Mouse (Mus musculus): ENCODE measurements around the gene Kif6. TPM values are rescaled to one million over a fixed set of nuclear protein-coding genes. Genes with fewer than 3 reads are reported as not detected.

The Kif6 gene
- polyA plus RNA-seq, 1 experiment from 2014 or later = 2.7 TPM

GRCm38 (mm10) chr17:49808712-49809343 is 193.9 kb downstream of the Kif6 start:
- no peak for ATAC-seq (ENCODE audit: insufficient number of reproducible peaks, insufficient read depth, low FRiP score, low read depth)
- no peaks in the 10 kb centered on the region for H3K4me1 ChIP-seq (ENCODE audit: control insufficient read depth, insufficient read depth, low read length)
- no peaks in the 10 kb centered on the region for H3K36me3 ChIP-seq (ENCODE audit: control insufficient read depth, insufficient read depth, low read length)
- H3K4me3 ChIP-seq (ENCODE audit: low read depth, low read length) = no peak overlapping the region
- H3K9me3 ChIP-seq (ENCODE audit: control insufficient read depth, low read depth, low read length) = no peaks in the 10 kb centered on the region
- H3K9ac ChIP-seq (replicated peaks; ENCODE audit: low read depth, low read length) = no peak overlapping the region
- H3K27ac ChIP-seq (ENCODE audit: low read length) = no peak overlapping the region
- WGBS = 63% methylated on average over 6 of the region's 6 CpGs
- no peak overlapping the region for H3K4me2 ChIP-seq (replicated peaks; ENCODE audit: low read depth, low read length)
- no peaks in the 10 kb centered on the region for H3K27me3 ChIP-seq (ENCODE audit: control insufficient read depth, insufficient read depth, low read length)

GRCm38 (mm10) chr17:49813893-49814640 is 199.1 kb downstream of the Kif6 start:
- H3K9me3 ChIP-seq (ENCODE audit: control insufficient read depth, low read depth, low read length) = no peaks in the 10 kb centered on the region
- no peak overlapping the region for H3K4me2 ChIP-seq (replicated peaks; ENCODE audit: low read depth, low read length)
- H3K27ac ChIP-seq (ENCODE audit: low read length) = no peak overlapping the region
- H3K9ac ChIP-seq (replicated peaks; ENCODE audit: low read depth, low read length) = no peak overlapping the region
- WGBS = 87% methylated on average over 5 of the region's 5 CpGs
- H3K27me3 ChIP-seq (ENCODE audit: control insufficient read depth, insufficient read depth, low read length) = no peaks in the 10 kb centered on the region
- H3K36me3 ChIP-seq (ENCODE audit: control insufficient read depth, insufficient read depth, low read length) = no peaks in the 10 kb centered on the region
- no peaks in the 10 kb centered on the region for H3K4me1 ChIP-seq (ENCODE audit: control insufficient read depth, insufficient read depth, low read length)
- H3K4me3 ChIP-seq (ENCODE audit: low read depth, low read length) = no peak overlapping the region
- ATAC-seq (ENCODE audit: insufficient number of reproducible peaks, insufficient read depth, low FRiP score, low read depth) = no peak

GRCm38 (mm10) chr17:49816067-49816565 is 201.2 kb downstream of the Kif6 start:
- H3K4me3 ChIP-seq (ENCODE audit: low read depth, low read length) = no peak overlapping the region
- 33% methylated on average over 5 of the region's 5 CpGs for WGBS
- H3K4me1 ChIP-seq (ENCODE audit: control insufficient read depth, insufficient read depth, low read length) = no peaks in the 10 kb centered on the region
- H3K27me3 ChIP-seq (ENCODE audit: control insufficient read depth, insufficient read depth, low read length) = no peaks in the 10 kb centered on the region
- no peak overlapping the region for H3K27ac ChIP-seq (ENCODE audit: low read length)
- ATAC-seq (ENCODE audit: insufficient number of reproducible peaks, insufficient read depth, low FRiP score, low read depth) = peak; percentile 18; the same call in 1 of the 2 replicates
- H3K9ac ChIP-seq (replicated peaks; ENCODE audit: low read depth, low read length) = no peak overlapping the region
- no peak overlapping the region for H3K4me2 ChIP-seq (replicated peaks; ENCODE audit: low read depth, low read length)
- H3K36me3 ChIP-seq (ENCODE audit: control insufficient read depth, insufficient read depth, low read length) = no peaks in the 10 kb centered on the region
- H3K9me3 ChIP-seq (ENCODE audit: control insufficient read depth, low read depth, low read length) = no peaks in the 10 kb centered on the region

GRCm38 (mm10) chr17:49816703-49817102 is 201.8 kb downstream of the Kif6 start:
- Histone ChIP-seq H3K4me1 (ENCODE audit: control insufficient read depth, insufficient read depth, low read length) (no peaks in the 10 kb centered on the region), H3K9ac (replicated peaks; ENCODE audit: low read depth, low read length) (no peak overlapping the region), H3K4me3 (ENCODE audit: low read depth, low read length) (no peak overlapping the region), H3K27ac (ENCODE audit: low read length) (no peak overlapping the region), H3K9me3 (ENCODE audit: control insufficient read depth, low read depth, low read length) (no peaks in the 10 kb centered on the region), H3K36me3 (ENCODE audit: control insufficient read depth, insufficient read depth, low read length) (no peaks in the 10 kb centered on the region), H3K27me3 (ENCODE audit: control insufficient read depth, insufficient read depth, low read length) (no peaks in the 10 kb centered on the region), H3K4me2 (replicated peaks; ENCODE audit: low read depth, low read length) (no peak overlapping the region)
- 61% methylated on average over 5 of the region's 5 CpGs for WGBS
- no peak for ATAC-seq (ENCODE audit: insufficient number of reproducible peaks, insufficient read depth, low FRiP score, low read depth)

- H3K4me1 ChIP-seq (ENCODE audit: control insufficient read depth, insufficient read depth, low read length) = no peaks in the 10 kb centered on the region
- no peaks in the 10 kb centered on the region for H3K36me3 ChIP-seq (ENCODE audit: control insufficient read depth, insufficient read depth, low read length)
- no peak overlapping the region for H3K4me2 ChIP-seq (replicated peaks; ENCODE audit: low read depth, low read length)
- H3K27me3 ChIP-seq (ENCODE audit: control insufficient read depth, insufficient read depth, low read length) = no peaks in the 10 kb centered on the region
- 79% methylated on average over 4 of the region's 4 CpGs for WGBS
- H3K9ac ChIP-seq (replicated peaks; ENCODE audit: low read depth, low read length) = no peak overlapping the region
- no peak overlapping the region for H3K4me3 ChIP-seq (ENCODE audit: low read depth, low read length)
- H3K27ac ChIP-seq (ENCODE audit: low read length) = no peak overlapping the region
- no peak for ATAC-seq (ENCODE audit: insufficient number of reproducible peaks, insufficient read depth, low FRiP score, low read depth)
- no peaks in the 10 kb centered on the region for H3K9me3 ChIP-seq (ENCODE audit: control insufficient read depth, low read depth, low read length)
These were observed 205.3 kb downstream of the Kif6 start for GRCm38 (mm10) chr17:49820203-49820602.

- ATAC-seq (ENCODE audit: insufficient number of reproducible peaks, insufficient read depth, low FRiP score, low read depth) = no peak
- H3K9ac ChIP-seq (replicated peaks; ENCODE audit: low read depth, low read length) = no peak overlapping the region
These were observed 209.4 kb downstream of the Kif6 start for GRCm38 (mm10) chr17:49824142-49824840.

GRCm38 (mm10) chr17:49824841-49825450 is 210.0 kb downstream of the Kif6 start:
- Histone ChIP-seq H3K4me3 (ENCODE audit: low read depth, low read length) (no peak overlapping the region), H3K4me2 (replicated peaks; ENCODE audit: low read depth, low read length) (no peak overlapping the region), H3K36me3 (ENCODE audit: control insufficient read depth, insufficient read depth, low read length) (no peaks in the 10 kb centered on the region), H3K27me3 (ENCODE audit: control insufficient read depth, insufficient read depth, low read length) (no peaks in the 10 kb centered on the region), H3K4me1 (ENCODE audit: control insufficient read depth, insufficient read depth, low read length) (no peaks in the 10 kb centered on the region), H3K27ac (ENCODE audit: low read length) (no peak overlapping the region), H3K9ac (replicated peaks; ENCODE audit: low read depth, low read length) (no peak overlapping the region), H3K9me3 (ENCODE audit: control insufficient read depth, low read depth, low read length) (no peaks in the 10 kb centered on the region)
- no peak for ATAC-seq (ENCODE audit: insufficient number of reproducible peaks, insufficient read depth, low FRiP score, low read depth)
- 83% methylated on average over 7 of the region's 7 CpGs for WGBS

More at GRCm38 (mm10) chr17:49824142-49824840, 209.4 kb downstream of the Kif6 start:
- WGBS = 57% methylated on average over 6 of the region's 6 CpGs
- H3K9me3 ChIP-seq (ENCODE audit: control insufficient read depth, low read depth, low read length) = no peaks in the 10 kb centered on the region
- H3K4me2 ChIP-seq (replicated peaks; ENCODE audit: low read depth, low read length) = no peak overlapping the region
- no peaks in the 10 kb centered on the region for H3K27me3 ChIP-seq (ENCODE audit: control insufficient read depth, insufficient read depth, low read length)
- no peak overlapping the region for H3K4me3 ChIP-seq (ENCODE audit: low read depth, low read length)
- no peaks in the 10 kb centered on the region for H3K4me1 ChIP-seq (ENCODE audit: control insufficient read depth, insufficient read depth, low read length)
- no peak overlapping the region for H3K27ac ChIP-seq (ENCODE audit: low read length)
- H3K36me3 ChIP-seq (ENCODE audit: control insufficient read depth, insufficient read depth, low read length) = no peaks in the 10 kb centered on the region

GRCm38 (mm10) chr17:49825831-49826230 is 210.9 kb downstream of the Kif6 start:
- H3K4me1 ChIP-seq (ENCODE audit: control insufficient read depth, insufficient read depth, low read length) = no peaks in the 10 kb centered on the region
- H3K27ac ChIP-seq (ENCODE audit: low read length) = no peak overlapping the region
- H3K9me3 ChIP-seq (ENCODE audit: control insufficient read depth, low read depth, low read length) = no peaks in the 10 kb centered on the region
- no peak overlapping the region for H3K4me2 ChIP-seq (replicated peaks; ENCODE audit: low read depth, low read length)
- no peaks in the 10 kb centered on the region for H3K36me3 ChIP-seq (ENCODE audit: control insufficient read depth, insufficient read depth, low read length)
- WGBS = 87% methylated on average over 5 of the region's 5 CpGs
- no peaks in the 10 kb centered on the region for H3K27me3 ChIP-seq (ENCODE audit: control insufficient read depth, insufficient read depth, low read length)
- no peak overlapping the region for H3K9ac ChIP-seq (replicated peaks; ENCODE audit: low read depth, low read length)
- H3K4me3 ChIP-seq (ENCODE audit: low read depth, low read length) = no peak overlapping the region
- ATAC-seq (ENCODE audit: insufficient number of reproducible peaks, insufficient read depth, low FRiP score, low read depth) = no peak
